Mouse (Mus musculus): ENCODE data around the gene Rabep2. TPM values are rescaled to one million over a fixed set of nuclear protein-coding genes. Genes with fewer than 3 reads are reported as not detected.

Rabep2 gene
- polyA plus RNA-seq (2014; fragmentation: Illumina TruSeq; extraction: RNeasy Lipid Tissue Mini Kit (QIAGEN cat#74804); ENCODE audit: low read depth, low replicate concordance): 23.2 TPM

DNA sequence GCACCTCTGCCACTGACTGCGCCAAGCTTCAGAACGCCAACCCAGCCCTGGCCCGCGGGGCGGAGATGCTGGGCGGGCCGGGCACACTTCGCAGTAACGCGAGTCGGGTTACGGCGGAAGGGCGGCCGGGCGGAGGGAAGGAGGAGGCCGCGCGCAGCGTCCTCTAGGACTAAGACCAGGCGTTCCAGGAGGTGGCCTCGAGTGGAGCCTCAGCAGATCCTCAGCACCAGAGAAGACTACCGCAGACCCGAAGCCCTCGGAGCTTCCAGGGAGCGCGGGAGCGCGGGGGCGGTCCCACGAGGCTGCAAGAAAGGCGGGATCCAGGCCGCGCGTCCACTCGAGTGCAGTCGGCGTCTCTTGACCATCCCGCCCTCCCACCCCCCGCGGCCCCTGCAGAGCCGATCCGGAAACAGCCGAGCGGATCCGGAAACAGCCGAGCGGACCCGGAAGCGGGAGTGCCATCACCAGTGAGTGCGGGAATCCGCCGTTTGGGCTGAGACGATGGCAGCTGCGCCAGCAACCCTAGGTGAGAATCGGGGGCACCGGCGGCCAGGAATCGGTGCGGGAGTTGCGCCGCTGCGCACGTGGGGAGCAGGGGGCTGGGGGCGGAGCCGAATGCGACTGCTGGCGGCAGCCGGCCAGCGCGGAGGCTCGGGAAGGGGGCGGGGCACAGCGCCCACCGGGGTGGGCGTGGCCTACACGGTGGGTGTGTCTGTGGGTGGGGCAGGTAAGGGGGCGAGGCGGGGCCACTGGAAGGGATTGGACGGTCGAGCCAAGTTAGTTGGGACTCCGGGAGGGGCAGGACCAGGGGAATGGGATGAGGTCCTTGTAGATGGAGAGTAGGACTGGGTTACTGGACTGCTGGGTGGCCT, at the start of gene Rabep2:
Gene Rabep2, plus strand, starts transcription at position 129 of the 872 bp plus-strand sequence.

GRCm38 (mm10) chr7:126396298-126397119, 32.0 kb upstream of the Rabep2 start, which contains the start of gene Nfatc2ip:
TSS of gene Nfatc2ip (minus strand) at chr7:126396737.

GRCm38 (mm10) chr7:126414725-126415124, 13.8 kb upstream of the Rabep2 start, which contains the start of gene Cd19:
TSS of gene Cd19 (minus strand) at chr7:126414889.

DNA sequence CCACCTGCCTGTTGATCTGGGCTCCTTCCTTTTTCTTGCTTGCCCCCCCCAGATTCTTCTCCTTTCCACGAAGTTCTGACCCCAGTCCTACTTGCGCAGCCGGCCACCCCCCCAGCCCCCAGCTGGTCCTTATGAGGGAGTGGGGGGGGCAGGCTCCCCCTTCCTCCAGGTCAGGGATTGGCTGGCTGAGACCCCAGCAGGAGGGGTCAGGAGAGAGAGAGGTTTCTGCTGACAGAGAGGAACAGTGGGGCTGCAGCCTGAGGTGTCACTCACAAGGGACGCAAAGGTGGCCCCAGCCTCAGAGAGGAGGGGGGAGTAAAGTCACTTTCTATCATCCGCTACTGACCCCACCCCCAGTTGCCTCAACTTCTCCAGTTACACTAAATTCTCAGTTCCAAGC, 34.4 kb downstream of the Rabep2 start, which contains the start of gene Atp2a1:
Gene Atp2a1, minus strand, starts transcription at position 105 of the 400 bp plus-strand sequence.

GRCm38 (mm10) chr7:126474993-126475581, 46.5 kb downstream of the Rabep2 start, which contains the start of gene Sh2b1:
TSS of gene Sh2b1 (minus strand) at chr7:126475424.

GRCm38 (mm10) chr7:126487052-126487483, 58.5 kb downstream of the Rabep2 start, which contains the start of gene Tufm:
TSS of gene Tufm (plus strand) at chr7:126487361.

Other genes with a start within 250 kb of the Rabep2 start
- gene Xpo6, start 228.3 kb upstream of the Rabep2 start, polyA plus RNA-seq (2014; fragmentation: Illumina TruSeq; extraction: RNeasy Lipid Tissue Mini Kit (QIAGEN cat#74804); ENCODE audit: low read depth, low replicate concordance): 44.6 TPM
- 27.2 TPM for gene Sbk1, start 156.1 kb upstream of the Rabep2 start, polyA plus RNA-seq (2014; fragmentation: Illumina TruSeq; extraction: RNeasy Lipid Tissue Mini Kit (QIAGEN cat#74804); ENCODE audit: low read depth, low replicate concordance)
- gene Lat, start 59.2 kb upstream of the Rabep2 start, polyA plus RNA-seq (2014; fragmentation: Illumina TruSeq; extraction: RNeasy Lipid Tissue Mini Kit (QIAGEN cat#74804); ENCODE audit: low read depth, low replicate concordance): 8.0 TPM
- 38.3 TPM for gene Spns1, start 51.3 kb upstream of the Rabep2 start, polyA plus RNA-seq (2014; fragmentation: Illumina TruSeq; extraction: RNeasy Lipid Tissue Mini Kit (QIAGEN cat#74804); ENCODE audit: low read depth, low replicate concordance)
- gene Nfatc2ip, start 32.0 kb upstream of the Rabep2 start, polyA plus RNA-seq (2014; fragmentation: Illumina TruSeq; extraction: RNeasy Lipid Tissue Mini Kit (QIAGEN cat#74804); ENCODE audit: low read depth, low replicate concordance): 6.3 TPM
- 0.32 TPM for gene Cd19, start 13.9 kb upstream of the Rabep2 start, polyA plus RNA-seq (2014; fragmentation: Illumina TruSeq; extraction: RNeasy Lipid Tissue Mini Kit (QIAGEN cat#74804); ENCODE audit: low read depth, low replicate concordance)
- 0.65 TPM for gene Atp2a1, start 34.3 kb downstream of the Rabep2 start, polyA plus RNA-seq (2014; fragmentation: Illumina TruSeq; extraction: RNeasy Lipid Tissue Mini Kit (QIAGEN cat#74804); ENCODE audit: low read depth, low replicate concordance)
- gene Sh2b1, start 46.7 kb downstream of the Rabep2 start, polyA plus RNA-seq (2014; fragmentation: Illumina TruSeq; extraction: RNeasy Lipid Tissue Mini Kit (QIAGEN cat#74804); ENCODE audit: low read depth, low replicate concordance): 33.4 TPM
- gene Tufm, start 58.6 kb downstream of the Rabep2 start, polyA plus RNA-seq (2014; fragmentation: Illumina TruSeq; extraction: RNeasy Lipid Tissue Mini Kit (QIAGEN cat#74804); ENCODE audit: low read depth, low replicate concordance): 73.7 TPM
- gene Atxn2l, start 74.7 kb downstream of the Rabep2 start, polyA plus RNA-seq (2014; fragmentation: Illumina TruSeq; extraction: RNeasy Lipid Tissue Mini Kit (QIAGEN cat#74804); ENCODE audit: low read depth, low replicate concordance): 84.6 TPM
- gene Eif3c, start 137.7 kb downstream of the Rabep2 start, polyA plus RNA-seq (2014; fragmentation: Illumina TruSeq; extraction: RNeasy Lipid Tissue Mini Kit (QIAGEN cat#74804); ENCODE audit: low read depth, low replicate concordance): 119 TPM
- 34.2 TPM for gene Apobr, start 156.2 kb downstream of the Rabep2 start, polyA plus RNA-seq (2014; fragmentation: Illumina TruSeq; extraction: RNeasy Lipid Tissue Mini Kit (QIAGEN cat#74804); ENCODE audit: low read depth, low replicate concordance)
- gene Cln3, start 157.1 kb downstream of the Rabep2 start, polyA plus RNA-seq (2014; fragmentation: Illumina TruSeq; extraction: RNeasy Lipid Tissue Mini Kit (QIAGEN cat#74804); ENCODE audit: low read depth, low replicate concordance): 55.2 TPM
- gene Il27, start 166.2 kb downstream of the Rabep2 start, polyA plus RNA-seq (2014; fragmentation: Illumina TruSeq; extraction: RNeasy Lipid Tissue Mini Kit (QIAGEN cat#74804); ENCODE audit: low read depth, low replicate concordance): 0.42 TPM
- 112 TPM for gene Nupr1, start 202.1 kb downstream of the Rabep2 start, polyA plus RNA-seq (2014; fragmentation: Illumina TruSeq; extraction: RNeasy Lipid Tissue Mini Kit (QIAGEN cat#74804); ENCODE audit: low read depth, low replicate concordance)
- 23.6 TPM for gene Sgf29, start 220.6 kb downstream of the Rabep2 start, polyA plus RNA-seq (2014; fragmentation: Illumina TruSeq; extraction: RNeasy Lipid Tissue Mini Kit (QIAGEN cat#74804); ENCODE audit: low read depth, low replicate concordance)
- 157 TPM for gene Sult1a1, start 247.7 kb downstream of the Rabep2 start, polyA plus RNA-seq (2014; fragmentation: Illumina TruSeq; extraction: RNeasy Lipid Tissue Mini Kit (QIAGEN cat#74804); ENCODE audit: low read depth, low replicate concordance)